Mouse (Mus musculus) fat pad, adult 2 months (tissue): ENCODE results near the gene Galnt17.

Source experiments
- DNase-seq: peaks from one replicate; pipeline ENCODE4 v3.0.0-alpha.2; 2011; ENCODE audit warnings: low read depth, low spot score; ENCODE audit errors: extremely low read depth

The Galnt17 gene

GRCm38 (mm10) chr5:131246591-131246990 is 61.7 kb downstream of the Galnt17 start:
- no peak for DNase-seq

GRCm38 (mm10) chr5:131241689-131242088 is 66.6 kb downstream of the Galnt17 start:
- DNase-seq = no peak

- no peak for DNase-seq
These were observed 68.5 kb downstream of the Galnt17 start for GRCm38 (mm10) chr5:131239813-131240212.

DNA sequence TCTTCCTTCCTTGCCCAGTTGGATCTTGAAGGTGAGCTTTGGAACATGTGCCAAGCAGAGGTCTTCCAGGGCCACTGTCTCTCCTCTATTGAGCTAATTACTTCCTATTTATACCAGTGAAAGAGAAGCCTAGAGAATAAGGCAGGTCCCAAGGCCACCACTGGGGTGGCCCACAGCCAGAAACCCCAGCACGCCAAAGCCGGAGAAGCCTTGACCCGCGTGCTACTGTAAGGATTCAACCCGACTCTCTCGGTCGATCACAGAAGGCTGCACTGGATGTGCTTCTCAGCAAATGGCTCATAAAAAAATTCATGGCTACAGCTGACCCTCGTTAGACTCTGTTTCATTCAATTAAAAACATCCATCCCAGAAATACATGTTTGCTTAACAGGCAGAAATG is 71.4 kb downstream of the Galnt17 start:
- DNase-seq = no peak

- DNase-seq = no peak
These were observed 74.5 kb downstream of the Galnt17 start for GRCm38 (mm10) chr5:131233828-131234227.

GRCm38 (mm10) chr5:131231060-131231459 is 77.2 kb downstream of the Galnt17 start:
- DNase-seq = no peak

GRCm38 (mm10) chr5:131229744-131230143 is 78.6 kb downstream of the Galnt17 start:
- no peak for DNase-seq

GRCm38 (mm10) chr5:131223416-131223815 is 84.9 kb downstream of the Galnt17 start:
- no peak for DNase-seq

DNA sequence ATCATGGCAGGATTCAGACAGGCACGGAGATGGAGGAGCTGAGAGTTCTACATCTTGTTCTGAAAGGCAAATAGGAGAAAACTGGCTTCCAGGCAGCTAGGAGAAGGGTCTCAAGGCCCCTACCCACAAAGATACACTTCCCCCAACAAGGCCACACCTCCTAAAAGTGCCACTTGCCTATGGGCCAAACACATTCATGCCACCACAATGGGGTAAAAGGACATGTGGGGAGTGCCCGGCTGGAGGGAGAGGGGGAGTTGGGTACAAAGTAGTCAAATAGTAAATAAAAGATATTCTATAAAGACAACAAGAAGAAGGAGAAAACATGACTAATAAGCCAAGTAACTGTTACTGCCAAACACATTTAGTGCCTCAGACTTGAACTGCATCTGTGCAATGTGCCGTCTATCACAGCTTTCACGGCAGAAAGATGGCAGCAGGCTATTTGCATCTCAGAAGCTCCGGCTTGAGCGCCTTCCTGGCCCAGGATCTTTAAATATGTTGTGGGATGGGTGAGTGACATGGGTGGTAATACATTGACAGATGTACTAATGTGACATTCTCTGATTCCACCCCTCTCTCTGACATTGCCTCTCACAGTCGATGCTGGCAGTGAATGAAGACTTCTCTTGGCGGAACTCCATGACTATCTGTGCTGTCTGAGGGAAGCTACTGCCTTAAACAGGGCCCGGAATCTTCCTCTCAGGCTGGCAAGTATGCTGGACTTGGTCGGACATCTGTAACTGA is 85.6 kb downstream of the Galnt17 start:
- DNase-seq = no peak

DNA sequence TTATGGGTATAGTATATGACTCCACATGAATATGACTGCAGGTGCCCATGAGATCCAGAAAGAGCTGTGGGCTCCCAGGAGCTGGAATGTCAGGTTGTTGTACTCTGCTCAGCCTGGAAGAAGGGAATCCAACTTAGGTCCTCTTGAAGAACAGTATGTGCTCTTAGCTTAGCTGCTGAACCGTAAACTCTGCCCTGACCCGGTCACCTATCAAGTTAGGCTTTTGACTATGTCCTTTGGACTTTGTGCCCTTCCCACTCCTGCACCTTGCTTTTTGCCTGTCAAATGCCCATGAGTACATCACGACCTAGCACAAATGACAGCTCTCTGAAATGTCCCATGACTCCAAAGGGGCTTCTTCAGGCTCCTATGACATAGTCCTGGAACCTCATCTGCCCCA is 90.1 kb downstream of the Galnt17 start:
- DNase-seq = no peak

GRCm38 (mm10) chr5:131211618-131212017 is 96.7 kb downstream of the Galnt17 start:
- no peak for DNase-seq

DNA sequence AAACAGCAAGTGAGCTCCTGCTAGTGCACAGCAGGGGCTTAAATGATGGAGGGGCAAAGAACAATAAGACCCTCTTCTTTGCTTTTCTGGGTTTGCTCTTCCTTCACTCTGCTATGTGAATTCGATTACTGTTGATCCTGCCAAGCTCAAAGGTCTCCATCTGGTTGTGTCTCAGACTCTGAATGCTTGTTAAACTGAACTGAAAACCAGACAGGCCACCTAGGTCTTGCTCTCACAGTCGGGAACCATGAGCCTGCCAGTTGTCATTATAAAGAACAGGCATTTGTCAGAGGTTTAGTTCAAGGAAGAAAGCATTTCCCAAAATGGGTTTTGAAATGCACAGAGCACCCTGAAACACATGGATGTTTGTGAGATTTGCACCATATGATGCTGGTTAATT is 107.2 kb downstream of the Galnt17 start:
- DNase-seq = no peak

- no peak for DNase-seq
These were observed 116.0 kb downstream of the Galnt17 start for GRCm38 (mm10) chr5:131192311-131192710.

- DNase-seq = no peak
These were observed 123.7 kb downstream of the Galnt17 start for GRCm38 (mm10) chr5:131184566-131184965.

DNA sequence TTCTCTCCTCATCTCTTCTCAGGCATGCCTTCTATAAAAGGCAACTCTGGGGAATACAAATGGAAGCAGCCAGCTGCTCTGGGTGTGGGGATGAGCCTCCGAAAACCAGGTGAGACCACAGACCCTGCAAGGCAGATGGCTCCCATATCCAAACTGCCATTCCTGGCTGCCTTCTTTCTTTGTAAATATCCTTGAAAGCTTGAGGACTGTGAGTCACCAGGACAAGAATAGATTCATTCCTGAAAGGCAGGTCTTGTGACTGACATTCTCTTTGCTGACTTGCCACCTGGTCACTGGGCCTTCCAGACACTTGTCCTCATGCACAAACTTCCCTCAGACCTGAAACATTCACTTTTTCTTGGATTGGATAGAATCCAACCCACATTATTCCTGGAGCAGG is 127.1 kb downstream of the Galnt17 start:
- DNase-seq = no peak

DNA sequence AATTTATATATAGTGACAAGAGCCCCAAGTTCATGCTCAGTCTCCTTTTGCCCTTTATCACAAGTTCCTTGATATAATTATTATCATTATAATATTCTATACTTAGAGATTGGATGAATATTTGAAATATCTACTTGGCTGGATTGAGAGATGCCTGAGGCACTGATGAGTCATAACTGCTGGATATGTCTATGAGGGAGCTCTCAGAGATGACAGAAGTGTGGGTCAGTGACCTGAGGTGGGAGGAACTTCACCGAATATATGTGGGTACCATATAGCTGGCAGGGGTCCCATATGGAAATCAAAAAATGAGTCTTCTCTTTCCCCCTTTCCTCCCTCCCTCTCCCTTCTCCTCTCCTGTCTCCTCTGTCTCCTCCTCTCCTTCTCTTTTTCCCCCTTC is 127.5 kb downstream of the Galnt17 start:
- no peak for DNase-seq

DNA sequence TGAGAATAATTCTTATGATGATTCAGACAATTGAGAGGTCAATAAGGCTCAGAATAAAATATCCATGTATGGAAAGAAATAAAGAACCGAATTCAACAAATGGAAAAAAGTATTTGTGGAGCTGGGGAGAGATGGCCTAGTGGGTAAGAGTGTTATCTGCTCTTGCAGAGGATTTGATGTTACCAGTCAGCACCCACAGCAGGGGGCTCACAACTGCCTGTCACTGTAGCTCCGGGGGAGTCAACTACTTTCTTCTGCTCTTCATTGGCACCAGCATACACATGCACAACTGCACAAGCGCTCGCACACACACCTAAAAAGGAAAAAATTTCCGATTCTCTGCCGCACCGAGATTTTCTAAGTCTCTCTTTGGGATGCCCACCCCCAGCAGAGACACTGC is 130.4 kb downstream of the Galnt17 start:
- no peak for DNase-seq

- DNase-seq = no peak
These were observed 131.1 kb downstream of the Galnt17 start for GRCm38 (mm10) chr5:131177168-131177567.

DNA sequence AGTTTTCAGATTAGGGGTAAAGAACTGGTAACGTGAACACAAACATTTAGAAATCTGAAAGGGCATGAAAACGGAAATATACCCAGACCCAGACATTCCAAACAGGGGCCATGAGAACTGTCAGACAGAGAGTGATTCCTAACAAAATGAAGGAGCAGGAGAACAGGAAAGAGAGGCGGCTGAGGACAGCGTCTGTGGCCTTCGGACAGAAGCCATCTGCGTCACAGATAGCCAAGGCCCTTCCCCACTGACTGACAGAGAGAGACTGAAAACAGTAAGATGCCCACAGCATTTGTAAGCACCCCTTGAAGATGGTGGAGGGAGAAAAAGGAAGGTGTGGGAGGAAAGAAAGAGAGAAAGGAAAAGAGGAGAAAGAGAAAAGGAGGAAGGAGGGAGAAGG is 139.1 kb downstream of the Galnt17 start:
- DNase-seq = no peak

GRCm38 (mm10) chr5:131167366-131167765 is 140.9 kb downstream of the Galnt17 start:
- peak; percentile 68 for DNase-seq

GRCm38 (mm10) chr5:131165681-131166080 is 142.6 kb downstream of the Galnt17 start:
- DNase-seq = no peak

GRCm38 (mm10) chr5:131157866-131158265 is 150.4 kb downstream of the Galnt17 start:
- DNase-seq = no peak

DNA sequence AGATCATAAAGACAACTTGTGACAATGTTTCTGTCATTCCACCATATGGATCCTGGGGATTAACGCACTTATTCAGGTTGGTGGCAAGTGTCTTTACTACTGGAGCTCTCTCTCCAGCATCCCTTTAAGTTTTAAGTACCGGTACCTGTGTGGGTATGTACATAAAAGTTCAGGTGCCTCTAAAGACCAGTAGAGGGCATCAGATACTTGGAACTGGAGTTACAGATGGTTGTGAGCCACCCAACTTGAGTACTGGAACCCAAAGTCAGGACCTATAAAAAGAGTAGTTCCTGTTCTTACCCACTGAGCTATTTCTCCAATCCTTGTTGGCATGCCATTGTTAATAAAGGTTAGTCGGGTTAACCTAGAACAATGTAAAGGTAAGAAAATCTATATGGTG is 152.0 kb downstream of the Galnt17 start:
- DNase-seq = no peak
